Mouse (Mus musculus): Measurements from ENCODE around the gene Slc8b1. TPM values are rescaled to one million over a fixed set of nuclear protein-coding genes. Genes with fewer than 3 reads are reported as not detected.

Slc8b1 gene
- total RNA-seq (2021): 1 to 10 TPM; 5.2 to 5.4 TPM
- long read RNA-seq, experiment 1, partial matches to known transcripts: 2 of 15 reads
- long read RNA-seq, experiment 1, other reads (novel, unspliced or antisense): 12 of 15 reads
- long read RNA-seq, experiment 2, partial matches to known transcripts: 0 of 6 reads
- long read RNA-seq, experiment 2, other reads (novel, unspliced or antisense): 4 of 6 reads

- intact Hi-C loops (cut with DNase I): no loop called here
- DNase-seq (ENCODE audit: low spot score in 2 of 2): peak; percentile 84 to 86
Measured at GRCm38 (mm10) chr5:120510982-120511642, at the start of gene Slc8b1. Gene Slc8b1 (plus strand): TSS chr5:120511168.

GRCm38 (mm10) chr5:120461902-120462301, 49.1 kb upstream of the Slc8b1 start:
- DNase-seq (ENCODE audit: low spot score in 2 of 2): no peak
- intact Hi-C loops (cut with DNase I): no loop called here

GRCm38 (mm10) chr5:120464321-120464720, 46.6 kb upstream of the Slc8b1 start:
- intact Hi-C loops (cut with DNase I): no loop called here
- DNase-seq (ENCODE audit: low spot score in 2 of 2): no peak

- intact Hi-C loops (cut with DNase I): no loop called here
- DNase-seq (ENCODE audit: low spot score in 2 of 2): no peak
Measured at GRCm38 (mm10) chr5:120465062-120465461, 45.9 kb upstream of the Slc8b1 start.

- intact Hi-C loops (cut with DNase I): no loop called here
- DNase-seq (ENCODE audit: low spot score in 2 of 2): no peak
Measured at GRCm38 (mm10) chr5:120465860-120466259, 45.1 kb upstream of the Slc8b1 start.

- intact Hi-C loops (cut with DNase I): no loop called here
- DNase-seq (ENCODE audit: low spot score in 2 of 2): no peak
Measured at GRCm38 (mm10) chr5:120467026-120467425, 43.9 kb upstream of the Slc8b1 start.

- intact Hi-C loops (cut with DNase I): no loop called here
- DNase-seq (ENCODE audit: low spot score in 2 of 2): no peak
Measured at GRCm38 (mm10) chr5:120468336-120468735, 42.6 kb upstream of the Slc8b1 start.

GRCm38 (mm10) chr5:120468830-120469229, 42.1 kb upstream of the Slc8b1 start:
- intact Hi-C loops (cut with DNase I): no loop called here

GRCm38 (mm10) chr5:120471538-120471937, 39.4 kb upstream of the Slc8b1 start:
- intact Hi-C loops (cut with DNase I): no loop called here
- DNase-seq (ENCODE audit: low spot score in 2 of 2): no peak

More at GRCm38 (mm10) chr5:120468830-120469229, 42.1 kb upstream of the Slc8b1 start:
- no peak for DNase-seq (ENCODE audit: low spot score in 2 of 2)

GRCm38 (mm10) chr5:120472770-120473169, 38.2 kb upstream of the Slc8b1 start, which contains the start of gene Sdsl:
Gene Sdsl (minus strand): TSS chr5:120472810.
- intact Hi-C loops (cut with DNase I): no loop called here
- DNase-seq (ENCODE audit: low spot score in 2 of 2): no peak

- intact Hi-C loops (cut with DNase I): no loop called here
- no peak for DNase-seq (ENCODE audit: low spot score in 2 of 2)
Measured at GRCm38 (mm10) chr5:120473361-120473760, 37.6 kb upstream of the Slc8b1 start.

GRCm38 (mm10) chr5:120475861-120476260, 35.1 kb upstream of the Slc8b1 start:
- no peak for DNase-seq (ENCODE audit: low spot score in 2 of 2)
- intact Hi-C loops (cut with DNase I): no loop called here

- no peak for DNase-seq (ENCODE audit: low spot score in 2 of 2)
- intact Hi-C loops (cut with DNase I): no loop called here
Measured at GRCm38 (mm10) chr5:120476296-120476695, 34.7 kb upstream of the Slc8b1 start, which contains the start of gene Sds. Gene Sds (plus strand): TSS chr5:120476526.

GRCm38 (mm10) chr5:120477993-120478392, 33.0 kb upstream of the Slc8b1 start:
- DNase-seq (ENCODE audit: low spot score in 2 of 2): no peak
- intact Hi-C loops (cut with DNase I): no loop called here

- intact Hi-C loops (cut with DNase I): no loop called here
- no peak for DNase-seq (ENCODE audit: low spot score in 2 of 2)
Measured at GRCm38 (mm10) chr5:120479538-120479937, 31.4 kb upstream of the Slc8b1 start.

GRCm38 (mm10) chr5:120481205-120481604, 29.8 kb upstream of the Slc8b1 start:
- no peak for DNase-seq (ENCODE audit: low spot score in 2 of 2)
- intact Hi-C loops (cut with DNase I): no loop called here

- no peak for DNase-seq (ENCODE audit: low spot score in 2 of 2)
- intact Hi-C loops (cut with DNase I): no loop called here
Measured at GRCm38 (mm10) chr5:120483399-120483798, 27.6 kb upstream of the Slc8b1 start.

GRCm38 (mm10) chr5:120487844-120488243, 23.1 kb upstream of the Slc8b1 start:
- intact Hi-C loops (cut with DNase I): no loop called here
- DNase-seq (ENCODE audit: low spot score in 2 of 2): no peak

- peak; percentile 54 to 71 for DNase-seq (ENCODE audit: low spot score in 2 of 2)
- intact Hi-C loops (cut with DNase I): no loop called here
Measured at GRCm38 (mm10) chr5:120490679-120491192, 20.2 kb upstream of the Slc8b1 start.

GRCm38 (mm10) chr5:120492437-120492836, 18.5 kb upstream of the Slc8b1 start:
- intact Hi-C loops (cut with DNase I): no loop called here
- peak in 1 of 2 experiments; percentile 58 for DNase-seq (ENCODE audit: low spot score in 2 of 2)

GRCm38 (mm10) chr5:120493440-120493839, 17.5 kb upstream of the Slc8b1 start:
- intact Hi-C loops (cut with DNase I): no loop called here
- DNase-seq (ENCODE audit: low spot score in 2 of 2): no peak
